Mouse (Mus musculus) lung, postnatal 0 days (tissue): Measurements from ENCODE around the gene Tbc1d8b. TPM values are rescaled to one million over a fixed set of nuclear protein-coding genes. Genes with fewer than 3 reads are reported as not detected.

Experiments used
- ATAC-seq: fragments of 200-750 bp; cut with Nextera tagmentation; 2 replicates; pipeline ENCODE4 v1.8.0; 2017; ENCODE audit warnings: moderate library complexity
- DNase-seq: peaks from one replicate; pipeline ENCODE4 v3.0.0-alpha.2; 2016; ENCODE audit warnings: low spot score
- H3K27ac ChIP-seq: fragments of 300-500 bp; sonication (generic); 2 replicates; pipeline ENCODE4 v1.5.1; 2014; ENCODE audit warnings: antibody characterized with exemption, mild to moderate bottlenecking, low read length, mixed read lengths
- H3K27me3 ChIP-seq: fragments of 300-500 bp; sonication (generic); replicated peaks from 2 replicates; pipeline ENCODE4 v1.6.1; 2014; ENCODE audit warnings: low read length, mixed read lengths; ENCODE audit not compliant: insufficient read depth
- H3K36me3 ChIP-seq: fragments of 300-500 bp; sonication (generic); 2 replicates; pipeline ENCODE4 v1.6.1; 2014; ENCODE audit warnings: low read length, mixed read lengths; ENCODE audit not compliant: insufficient read depth
- H3K4me1 ChIP-seq: fragments of 300-500 bp; sonication (generic); 2 replicates; pipeline ENCODE4 v1.6.1; 2014; ENCODE audit warnings: antibody characterized with exemption, low read depth, low read length, mixed read lengths; ENCODE audit not compliant: insufficient read depth
- H3K4me2 ChIP-seq: fragments of 300-500 bp; sonication (generic); replicated peaks from 2 replicates; pipeline ENCODE4 v1.6.1; 2014; ENCODE audit warnings: low read depth, mild to moderate bottlenecking, low read length, moderate library complexity, mixed read lengths
- H3K4me3 ChIP-seq: fragments of 300-500 bp; sonication (generic); 2 replicates; pipeline ENCODE4 v1.5.1; 2014; ENCODE audit warnings: low read depth, low read length
- H3K9ac ChIP-seq: fragments of 300-500 bp; sonication (generic); replicated peaks from 2 replicates; pipeline ENCODE4 v1.6.1; 2014; ENCODE audit warnings: low read depth, mild to moderate bottlenecking
- H3K9me3 ChIP-seq: fragments of 300-500 bp; sonication (generic); 2 replicates; pipeline ENCODE4 v1.6.1; 2016; ENCODE audit warnings: low read length, mixed read lengths
- CTCF ChIP-seq: IDR thresholded peaks from 2 replicates; pipeline ENCODE4 v1.5.1; 2016; ENCODE audit warnings: antibody characterized with exemption, mild to moderate bottlenecking
- EP300 ChIP-seq: IDR thresholded peaks from 2 replicates; pipeline ENCODE4 v1.6.1; 2016; ENCODE audit warnings: antibody characterized with exemption, mild to moderate bottlenecking, control low read depth
- whole genome bisulfite sequencing: fragments of 180-500 bp; shearing (Covaris S2); extraction: QIAGEN DNeasy Blood & Tissue Kit; methylation state at CpG from one replicate; pipeline ENCODE4 v1.1.7; 2014; 5-methylcytosine and 5-hydroxymethylcytosine counted together
- polyA plus RNA-seq: library from polyadenylated mRNA; unstranded; fragments of >200 nt; fragmentation: Nextera tagmentation; extraction: Ambion mirVana; gene quantifications from 2 replicates; pipeline ENCODE4 v1.2.1, GENCODE M21; 2015

Gene Tbc1d8b
- polyA plus RNA-seq, 1 experiment from 2014 or later = 2.2 TPM

GRCm38 (mm10) chrX:139662111-139662510 lies 22.7 kb upstream of the Tbc1d8b start:
- H3K4me1 ChIP-seq = no peaks in the 10 kb centered on the region
- ATAC-seq (no peak), DNase-seq (no peak)
- no peaks in the 10 kb centered on the region for H3K9me3 ChIP-seq
- H3K9ac ChIP-seq = no peak overlapping the region
- no peaks in the 10 kb centered on the region for H3K27me3 ChIP-seq
- H3K27ac ChIP-seq = no peak overlapping the region
- no peak overlapping the region for H3K4me2 ChIP-seq
- TF ChIP-seq EP300 (no peak), CTCF (no peak)
- 43% methylated on average over 1 of the region's 1 CpGs for WGBS
- H3K36me3 ChIP-seq = no peaks in the 10 kb centered on the region
- H3K4me3 ChIP-seq = no peak overlapping the region

DNA sequence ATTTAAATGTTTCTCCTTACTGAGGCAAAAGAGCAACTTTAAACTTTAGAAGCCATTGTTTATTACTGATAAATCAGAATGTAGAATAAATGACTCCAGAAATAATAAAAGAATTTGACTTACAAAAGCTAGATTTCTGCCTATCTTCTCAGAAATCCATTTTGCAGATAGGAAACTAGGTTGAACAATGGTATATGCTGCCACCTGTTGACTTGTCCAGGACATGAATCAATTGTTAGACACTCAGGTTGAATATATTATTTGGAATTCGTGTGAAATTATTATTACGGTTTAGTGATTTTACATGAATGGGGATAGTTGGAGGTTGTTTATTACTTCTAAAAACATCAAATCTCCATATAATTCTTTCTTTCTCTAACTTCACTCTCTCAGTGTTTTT lies 19.0 kb upstream of the Tbc1d8b start:
- Histone ChIP-seq H3K27me3 (no peaks in the 10 kb centered on the region), H3K9ac (no peak overlapping the region), H3K4me3 (no peak overlapping the region), H3K36me3 (no peaks in the 10 kb centered on the region), H3K27ac (no peak overlapping the region), H3K4me2 (no peak overlapping the region), H3K4me1 (no peaks in the 10 kb centered on the region), H3K9me3 (no peaks in the 10 kb centered on the region)
- ATAC-seq (no peak), DNase-seq (peak; percentile 38)
- WGBS = 64% methylated on average over 2 of the region's 2 CpGs
- peak; percentile 52 for TF ChIP-seq CTCF
- TF ChIP-seq EP300 = no peak

DNA sequence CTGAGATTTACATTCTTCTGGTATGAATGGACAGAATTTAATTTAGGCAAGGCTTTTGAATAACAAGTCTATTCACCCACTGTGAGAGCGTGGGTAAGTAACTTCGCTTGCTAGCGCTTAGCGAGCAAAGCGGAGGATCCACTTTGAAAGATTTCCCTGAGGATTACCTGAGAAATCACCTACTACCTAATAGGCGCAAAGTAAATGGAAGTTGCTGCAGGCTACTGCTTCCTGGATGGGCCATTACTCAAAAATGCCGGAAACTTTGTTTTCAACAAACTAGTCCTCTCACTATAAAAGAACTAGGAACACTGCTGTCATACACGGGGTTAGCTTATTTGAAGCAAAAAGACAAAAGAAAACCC lies 404 bp upstream of the Tbc1d8b start:
- WGBS = 13% methylated on average over 8 of the region's 8 CpGs
- Histone ChIP-seq H3K27ac (peak overlapping the region; percentile 66), H3K4me1 (no peaks in the 10 kb centered on the region), H3K9me3 (no peaks in the 10 kb centered on the region), H3K36me3 (no peaks in the 10 kb centered on the region), H3K4me2 (peak overlapping the region; percentile 61), H3K9ac (peak overlapping the region; percentile 32; the same call in 1 of the 2 replicates), H3K4me3 (peak overlapping the region; percentile 54), H3K27me3 (no peaks in the 10 kb centered on the region)
- no peak for TF ChIP-seq CTCF
- no peak for TF ChIP-seq EP300
- DNase-seq (no peak), ATAC-seq (peak; percentile 49)

- H3K27me3 ChIP-seq = no peaks in the 10 kb centered on the region
- H3K9ac ChIP-seq = no peak within 1 kb of the TSS
- H3K4me2 ChIP-seq = no peak within 1 kb of the TSS
- DNase-seq (no peak), ATAC-seq (no peak)
- no peaks in the 10 kb centered on the region for H3K4me1 ChIP-seq
- 96% methylated on average over 8 of the region's 8 CpGs for WGBS
- no peak within 1 kb of the TSS for H3K27ac ChIP-seq
- H3K9me3 ChIP-seq = no peaks in the 10 kb centered on the region
- H3K4me3 ChIP-seq = no peak within 1 kb of the TSS
- no peak for TF ChIP-seq CTCF
- no peak for TF ChIP-seq EP300
- no peaks in the 10 kb centered on the region for H3K36me3 ChIP-seq
Observed at GRCm38 (mm10) chrX:139714381-139714780, 29.6 kb downstream of the Tbc1d8b start, which contains the start of gene Gm15013. Gene Gm15013, minus strand, starts transcription at chrX:139714481.

DNA sequence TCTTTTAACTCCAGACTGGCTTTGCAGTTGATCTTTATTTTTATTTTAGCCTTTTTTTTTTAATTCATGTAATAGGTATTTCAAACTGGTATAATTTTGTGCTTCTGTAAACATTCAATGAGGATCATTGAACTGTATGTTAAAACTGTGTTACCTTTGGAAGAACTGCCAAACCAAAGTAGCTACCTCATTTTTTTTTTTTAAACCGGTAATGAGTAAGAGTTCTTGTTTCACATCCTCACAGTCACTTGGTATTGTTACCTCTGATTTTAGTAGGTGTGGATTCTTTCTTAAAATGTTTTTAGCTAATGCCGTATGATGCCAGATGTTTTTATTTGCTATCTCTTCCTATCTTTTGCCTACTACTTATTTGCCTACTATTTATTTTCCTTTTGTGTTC lies 37.6 kb downstream of the Tbc1d8b start:
- Histone ChIP-seq H3K4me3 (no peak overlapping the region), H3K27ac (no peak overlapping the region), H3K36me3 (no peaks in the 10 kb centered on the region), H3K9ac (no peak overlapping the region), H3K9me3 (no peaks in the 10 kb centered on the region), H3K4me1 (no peaks in the 10 kb centered on the region), H3K4me2 (no peak overlapping the region), H3K27me3 (no peaks in the 10 kb centered on the region)
- ATAC-seq (no peak), DNase-seq (no peak)
- WGBS = 93% methylated on average over 2 of the region's 2 CpGs
- TF ChIP-seq CTCF (no peak), EP300 (no peak)

GRCm38 (mm10) chrX:139730541-139730940 lies 45.7 kb downstream of the Tbc1d8b start:
- no peak for ATAC-seq
- H3K9ac ChIP-seq = no peak overlapping the region

GRCm38 (mm10) chrX:139737066-139737465 lies 52.3 kb downstream of the Tbc1d8b start:
- no peak overlapping the region for H3K4me2 ChIP-seq
- H3K27me3 ChIP-seq = no peaks in the 10 kb centered on the region
- ATAC-seq = no peak
- no peak overlapping the region for H3K27ac ChIP-seq
- no peaks in the 10 kb centered on the region for H3K4me1 ChIP-seq
- no peak for TF ChIP-seq CTCF
- TF ChIP-seq EP300 = no peak
- no peaks in the 10 kb centered on the region for H3K36me3 ChIP-seq
- H3K4me3 ChIP-seq = no peak overlapping the region
- WGBS = 74% methylated on average over 5 of the region's 5 CpGs
- DNase-seq = no peak
- no peaks in the 10 kb centered on the region for H3K9me3 ChIP-seq
- no peak overlapping the region for H3K9ac ChIP-seq

More at GRCm38 (mm10) chrX:139730541-139730940, 45.7 kb downstream of the Tbc1d8b start:
- Histone ChIP-seq H3K4me1 (no peaks in the 10 kb centered on the region), H3K36me3 (no peaks in the 10 kb centered on the region), H3K4me3 (no peak overlapping the region), H3K27ac (no peak overlapping the region), H3K27me3 (no peaks in the 10 kb centered on the region), H3K4me2 (no peak overlapping the region), H3K9me3 (no peaks in the 10 kb centered on the region)
- TF ChIP-seq CTCF (no peak), EP300 (no peak)
- no peak for DNase-seq
- WGBS = 83% methylated on average over 3 of the region's 3 CpGs
